Mouse (Mus musculus) hindbrain, embryonic 11.5 days (tissue): ENCODE measurements around the gene Mettl7a2. TPM values are rescaled to one million over a fixed set of nuclear protein-coding genes. Genes with fewer than 3 reads are reported as not detected.

Experiments
- polyA plus RNA-seq: library from polyadenylated mRNA; unstranded; fragments of >200 nt; fragmentation: Nextera tagmentation; extraction: Ambion mirVana; gene quantifications from 2 replicates; pipeline ENCODE4 v1.2.1, GENCODE M21; 2014

Gene Mettl7a2
- polyA plus RNA-seq, 1 experiment from 2014 or later, result not detected

Other genes with a start within 250 kb of the Mettl7a2 start
- 27.7 and 35.5 TPM in 2 replicates for gene Atf1, start 125.4 kb upstream of the Mettl7a2 start, polyA plus RNA-seq
- gene Tmprss12, start 72.4 kb upstream of the Mettl7a2 start, polyA plus RNA-seq, result not detected in 2 replicates
- gene Mettl7a1, start 49.1 kb upstream of the Mettl7a2 start, polyA plus RNA-seq, result 3.3 and 3.4 TPM in 2 replicates
- 0.08 and 0.19 TPM in 2 replicates for gene Mettl7a3, start 18.3 kb upstream of the Mettl7a2 start, polyA plus RNA-seq
- gene Methig1, start 51 bp upstream of the Mettl7a2 start, polyA plus RNA-seq, result 0.19 TPM in 1 of 2 replicates, not detected in the other
- gene Higd1c, start 11.3 kb downstream of the Mettl7a2 start, polyA plus RNA-seq, result not detected in 2 replicates
- gene Gm5475, start 68.9 kb downstream of the Mettl7a2 start, polyA plus RNA-seq, result not detected in 2 replicates
- 19.1 and 24.1 TPM in 2 replicates for gene Slc11a2, start 71.9 kb downstream of the Mettl7a2 start, polyA plus RNA-seq
- 39.0 and 48.6 TPM in 2 replicates for gene Letmd1, start 115.8 kb downstream of the Mettl7a2 start, polyA plus RNA-seq
- gene Csrnp2, start 142.3 kb downstream of the Mettl7a2 start, polyA plus RNA-seq, result 21.8 and 26.1 TPM in 2 replicates
- 28.4 and 29.8 TPM in 2 replicates for gene Tfcp2, start 198.8 kb downstream of the Mettl7a2 start, polyA plus RNA-seq
- 15.7 and 16.2 TPM in 2 replicates for gene Pou6f1, start 246.8 kb downstream of the Mettl7a2 start, polyA plus RNA-seq